Comparison of ENCODE assay signal across 19 mouse cellular contexts in genomic region chr3:127015596-127015995, GRCm38 (mm10).
"Had no signal": no experiment of that assay in that cellular context is flagged by ENCODE, and none has a peak within 500 bp of the region (broad histone marks: within the 10 kb centered on the region; RNA-seq: fewer than 3 reads in every experiment).

No protein-coding gene starts in this region.

- DNase-seq: lung, adult 18-20 months; lung, embryonic 14.5 days; lung, postnatal 10 days; lung, postnatal 4 days; midbrain, embryonic 14.5 days; retina, postnatal 1 day; right cerebral cortex, adult 18-20 months; right cerebral cortex, postnatal 25 days; right cerebral cortex, postnatal 4 days; spleen, adult 18-20 months; thymus, adult 18-20 months; thymus, postnatal 14 days; thymus, postnatal 36 days had no signal

- H3K27ac ChIP-seq: midbrain, embryonic 10.5 days; midbrain, embryonic 12.5 days; neural tube, embryonic 13.5 days; neural tube, embryonic 15.5 days had no signal

- H3K4me3 ChIP-seq: midbrain, embryonic 10.5 days; midbrain, embryonic 12.5 days; myocyte; neural tube, embryonic 13.5 days; neural tube, embryonic 15.5 days had no signal

- ATAC-seq: midbrain, embryonic 16.5 days had no signal
